Mouse (Mus musculus) 416B (cell line): ENCODE measurements at regions not wholly inside any gene's neighbourhood (a gene's known extent, or its start where the extent isn't known, plus 50 kb on each side); places are given as distances from the start of the nearest gene placed in this dataset.

ENCODE experiments used
- DNase-seq: peaks from one replicate; pipeline ENCODE4 v3.0.0; 2011; ENCODE audit warnings: low read depth

DNA sequence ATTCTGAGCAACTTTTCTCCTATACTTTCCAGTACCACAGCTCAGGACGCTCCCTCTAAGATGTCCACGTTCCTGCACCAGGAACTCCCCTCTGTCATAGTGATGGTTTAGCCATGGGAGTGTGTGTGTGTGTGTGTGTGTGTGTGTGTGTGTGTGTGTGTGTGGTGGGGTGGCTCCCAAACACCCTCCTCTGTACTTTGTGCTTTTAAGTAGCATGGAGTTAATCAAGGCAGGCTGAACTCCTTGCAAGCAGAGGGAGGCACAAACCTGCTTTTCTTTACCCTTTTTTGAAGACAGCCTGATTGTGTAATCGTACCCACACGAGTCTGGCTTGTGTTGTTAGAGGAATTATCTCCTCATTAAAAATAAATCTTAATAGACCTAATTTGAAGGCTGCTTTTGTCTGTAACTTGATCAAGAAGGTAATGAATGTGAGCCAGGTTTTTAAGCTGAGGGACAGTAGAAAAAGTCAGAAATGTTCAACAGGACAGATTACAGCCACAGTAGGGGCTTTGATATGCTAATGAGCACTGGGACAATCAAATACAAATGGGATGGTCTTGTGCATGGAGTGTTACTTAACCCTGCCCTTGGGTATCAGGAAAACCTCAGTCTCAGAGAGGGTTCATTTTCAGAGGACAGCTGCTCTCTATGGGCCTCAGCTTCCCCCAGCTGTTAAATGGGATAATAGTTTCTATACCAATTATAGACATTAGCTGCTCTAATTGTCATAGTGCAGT, 187.8 kb upstream of the Adamts9 start:
- DNase-seq, result no peak

DNA sequence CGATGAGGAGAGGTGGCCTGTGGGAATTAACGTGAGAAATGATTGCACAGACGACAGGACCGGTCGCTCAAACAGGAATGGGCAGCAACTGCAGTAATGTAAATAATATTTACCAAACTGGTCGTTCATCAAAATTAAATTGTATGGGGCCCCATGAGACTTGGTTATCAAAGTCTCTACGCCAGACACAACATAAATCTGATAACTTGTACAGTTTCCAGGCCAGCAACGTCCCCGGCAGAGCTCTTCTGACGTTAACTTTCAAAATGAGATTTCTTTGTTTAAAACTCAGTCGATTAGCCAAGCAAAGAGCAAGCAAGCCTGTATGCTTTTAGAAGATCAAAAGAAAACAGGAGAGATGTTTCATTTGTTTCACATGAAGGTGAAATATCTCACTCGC, 176.2 kb upstream of the Adamts9 start:
- no peak for DNase-seq

DNA sequence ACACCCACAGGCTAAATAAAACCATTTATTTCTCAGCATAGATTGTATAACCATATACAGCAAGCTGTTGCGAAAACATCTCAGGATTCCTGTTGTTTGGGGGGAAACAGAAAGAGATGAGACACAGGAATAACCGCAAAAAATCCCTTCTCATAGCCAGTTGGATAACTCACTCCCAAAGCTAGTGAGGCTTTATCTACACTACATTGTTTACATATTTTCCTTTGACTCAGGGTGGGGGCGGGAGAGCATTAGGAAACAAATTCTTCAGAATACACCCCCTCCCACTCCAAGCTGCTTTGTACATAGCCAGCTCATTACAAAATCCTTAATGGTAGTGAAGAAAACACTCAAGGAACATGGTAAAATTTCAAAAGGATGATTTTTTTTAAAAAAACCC, 170.1 kb upstream of the Adamts9 start:
- no peak for DNase-seq

DNA sequence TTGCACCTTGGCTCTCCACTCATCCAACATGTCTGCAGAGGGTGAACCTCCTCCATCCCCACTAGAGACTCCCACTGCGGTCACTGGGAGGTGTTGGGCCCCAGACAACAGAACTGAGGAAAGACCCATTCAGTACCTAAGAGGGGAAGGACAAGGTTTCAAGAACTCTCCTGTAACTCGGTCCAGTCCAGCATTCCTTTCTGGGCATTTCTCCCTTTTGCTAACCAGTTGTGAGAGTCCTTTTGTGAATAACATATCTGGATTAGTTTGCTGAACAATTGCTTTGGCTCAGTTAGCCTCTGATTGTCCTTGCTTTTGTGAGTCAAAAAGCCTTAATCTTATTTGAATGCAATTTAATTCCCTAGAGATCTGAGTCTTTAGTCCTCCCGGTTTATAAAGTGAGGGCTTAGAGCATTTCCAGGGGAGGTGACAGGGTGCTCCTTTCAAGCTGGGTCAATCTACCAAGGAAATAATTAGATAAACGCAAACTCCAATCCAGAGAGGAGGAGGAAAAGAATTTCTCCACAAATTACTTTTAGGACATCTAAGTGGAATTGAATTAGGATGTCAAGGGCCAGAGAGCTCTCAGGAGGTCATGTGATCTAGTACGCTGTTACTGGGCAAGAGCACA, 151.6 kb upstream of the Adamts9 start:
- DNase-seq, result no peak

DNA sequence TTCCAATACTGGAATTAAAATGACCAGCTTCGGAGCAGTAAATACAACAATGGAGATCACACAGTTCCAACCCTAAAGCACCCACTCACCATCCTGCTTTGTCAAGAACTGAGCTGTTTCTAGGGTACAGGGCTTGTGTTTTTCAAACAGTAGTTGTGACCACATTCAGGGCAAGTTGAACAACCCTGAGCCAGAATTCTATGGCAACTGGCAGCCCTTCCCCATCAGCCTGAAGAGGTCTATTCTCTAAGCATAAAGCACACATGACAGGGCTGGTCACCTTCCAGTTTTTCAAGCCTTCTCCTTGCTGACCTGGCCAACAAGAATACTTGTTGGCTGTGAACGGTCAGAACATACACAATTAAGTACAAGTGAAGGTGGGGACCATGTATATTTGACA, 150.5 kb upstream of the Adamts9 start:
- DNase-seq, result no peak

DNA sequence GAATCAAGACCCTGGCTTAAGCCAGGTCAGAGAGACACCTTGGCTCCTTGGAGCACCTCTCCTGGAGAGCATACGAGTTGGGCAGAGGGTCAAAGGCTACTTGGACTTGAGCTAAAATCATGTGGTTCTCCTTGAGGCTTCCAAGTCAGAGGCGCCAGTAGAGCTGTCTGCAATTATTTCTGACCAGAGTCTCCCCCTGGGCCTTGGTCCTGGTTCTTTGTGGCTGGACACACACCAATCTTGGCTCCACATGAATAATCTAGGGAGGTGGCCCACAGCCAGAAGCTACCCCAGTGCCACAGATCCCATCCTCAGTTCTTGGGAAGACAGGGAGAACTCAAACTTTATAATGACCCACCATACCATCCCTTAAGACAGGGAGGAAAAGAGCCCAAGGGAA, 144.0 kb upstream of the Adamts9 start:
- DNase-seq, result no peak

DNA sequence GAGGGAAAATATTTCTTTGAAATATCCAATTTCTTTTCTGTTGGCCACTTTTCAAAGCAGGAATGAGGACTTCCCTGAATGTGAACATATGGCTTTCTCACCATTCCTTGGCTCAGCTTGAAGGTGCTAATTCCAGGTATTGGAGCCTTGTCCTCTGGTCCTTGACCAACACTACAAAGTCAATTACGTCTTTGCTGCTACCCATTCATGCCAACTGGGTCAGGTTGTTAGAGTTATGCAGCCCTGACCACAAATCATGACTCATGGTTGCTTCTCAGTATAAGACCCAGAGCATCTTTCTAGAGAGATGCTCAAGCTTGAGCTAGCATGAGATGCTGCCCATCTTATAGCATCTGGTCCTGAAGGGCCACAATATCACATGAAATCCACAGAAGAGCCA, 141.0 kb upstream of the Adamts9 start:
- DNase-seq, result no peak

DNA sequence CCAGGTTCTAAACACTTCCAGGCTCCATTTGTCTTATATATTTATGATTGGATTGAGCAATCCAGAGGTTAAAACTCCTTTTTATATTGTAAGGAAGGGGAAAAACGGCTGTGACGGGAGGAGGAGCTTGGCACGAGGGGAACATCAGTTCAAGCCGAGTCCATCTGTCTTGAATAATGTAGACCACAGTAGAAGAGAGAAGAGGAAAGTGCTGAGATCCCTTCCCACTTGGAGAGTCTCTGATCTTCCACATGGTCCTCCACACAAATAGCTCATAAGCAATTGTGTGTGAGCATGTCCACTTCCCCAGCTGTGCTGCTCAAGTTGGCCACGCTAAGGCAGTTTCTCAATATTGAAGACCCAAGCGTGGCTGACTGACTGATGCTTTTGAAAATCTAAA, 140.4 kb upstream of the Adamts9 start:
- DNase-seq, result no peak

DNA sequence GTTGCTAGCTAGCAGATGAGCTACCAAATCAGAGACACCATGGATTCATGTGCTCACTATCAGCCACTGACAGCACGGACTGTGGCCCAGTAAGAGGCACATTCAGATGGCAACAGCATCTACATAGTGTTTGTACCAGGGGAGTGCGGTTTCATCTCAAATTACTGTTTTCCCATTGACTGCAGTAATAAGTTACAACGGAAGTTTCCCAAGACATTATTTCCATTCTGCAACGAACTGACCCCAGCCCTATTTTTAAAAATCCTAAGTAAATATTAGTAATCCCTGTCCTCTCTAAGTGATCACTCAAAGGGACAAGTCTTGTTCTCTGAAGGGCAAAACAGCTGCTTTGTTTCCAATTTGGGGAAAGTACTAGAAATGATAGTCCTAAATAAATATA, 138.9 kb upstream of the Adamts9 start:
- DNase-seq, result no peak

DNA sequence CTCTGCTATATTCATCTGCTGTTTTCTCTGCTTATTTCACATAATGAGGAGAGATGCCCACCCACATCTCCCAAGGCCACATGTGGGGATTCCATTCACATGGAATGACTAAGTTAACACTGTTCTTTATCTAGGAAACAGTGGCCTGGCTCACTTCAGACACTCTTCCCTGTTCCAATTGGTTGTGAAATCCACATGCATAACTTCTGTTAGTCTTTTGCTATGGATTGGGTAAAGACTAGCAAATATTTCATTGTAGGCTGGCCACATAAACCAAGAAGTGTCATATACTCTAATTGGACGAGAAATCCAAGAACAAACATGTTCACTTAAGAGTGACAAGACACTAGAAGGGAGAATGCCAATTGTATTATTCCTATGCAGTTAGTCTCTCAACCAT, 133.4 kb upstream of the Adamts9 start:
- DNase-seq, result no peak

DNA sequence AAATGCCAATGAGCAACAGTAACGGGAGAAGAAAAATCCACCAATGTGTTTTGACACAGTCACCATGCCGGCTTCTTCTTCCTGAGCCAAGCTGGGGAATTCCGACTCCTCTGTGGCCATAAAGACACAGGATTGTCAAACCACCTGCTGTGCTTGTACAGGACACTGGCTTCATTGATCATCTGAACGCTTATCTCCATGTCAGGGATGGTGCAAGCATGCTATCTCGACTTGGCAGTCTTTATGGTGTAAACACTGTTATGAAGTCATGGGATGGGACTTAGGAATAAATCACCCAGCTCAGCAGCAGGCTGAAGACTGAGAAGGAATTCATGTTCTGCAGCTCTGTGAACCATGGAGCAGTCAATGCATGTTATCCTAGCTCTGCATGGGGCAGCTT, 132.6 kb upstream of the Adamts9 start:
- DNase-seq, result no peak

DNA sequence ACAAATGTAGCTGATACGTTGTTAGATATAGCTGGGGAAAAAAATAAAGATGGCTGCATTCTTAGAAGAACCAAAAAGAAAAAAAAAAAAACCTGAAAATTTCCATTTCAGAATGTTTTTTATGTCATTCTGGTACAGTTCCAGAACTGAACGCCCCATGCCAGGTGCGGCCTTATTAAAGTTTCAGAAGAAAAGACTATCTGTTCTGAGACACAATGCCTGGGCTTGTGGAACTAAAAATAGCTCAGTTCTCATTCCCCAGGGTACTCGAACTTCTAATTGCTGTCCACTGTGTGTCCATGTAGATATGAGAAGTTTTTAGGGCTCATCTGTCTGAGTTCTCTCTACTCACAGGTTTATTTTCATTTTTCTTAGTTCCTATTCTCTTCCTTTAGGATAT, 131.7 kb upstream of the Adamts9 start:
- no peak for DNase-seq

DNA sequence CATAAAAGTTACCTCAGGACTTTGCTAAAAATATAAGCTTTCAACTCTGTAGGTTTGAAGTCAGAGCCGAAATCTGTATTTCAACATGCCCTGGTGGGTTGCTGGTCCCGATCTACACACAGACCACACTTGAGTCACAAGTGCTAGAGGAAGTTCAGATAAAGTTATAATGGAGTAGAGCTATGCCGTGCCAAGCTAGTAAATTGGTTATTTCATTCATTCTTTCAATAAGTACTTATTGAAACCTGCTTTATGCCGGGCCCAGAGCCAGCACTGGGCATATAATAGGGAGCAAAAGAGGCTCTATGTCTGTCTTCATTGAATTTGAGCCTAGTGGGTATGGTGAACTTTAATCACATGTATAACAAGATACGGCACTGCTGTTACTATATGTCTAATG, 127.6 kb upstream of the Adamts9 start:
- no peak for DNase-seq

DNA sequence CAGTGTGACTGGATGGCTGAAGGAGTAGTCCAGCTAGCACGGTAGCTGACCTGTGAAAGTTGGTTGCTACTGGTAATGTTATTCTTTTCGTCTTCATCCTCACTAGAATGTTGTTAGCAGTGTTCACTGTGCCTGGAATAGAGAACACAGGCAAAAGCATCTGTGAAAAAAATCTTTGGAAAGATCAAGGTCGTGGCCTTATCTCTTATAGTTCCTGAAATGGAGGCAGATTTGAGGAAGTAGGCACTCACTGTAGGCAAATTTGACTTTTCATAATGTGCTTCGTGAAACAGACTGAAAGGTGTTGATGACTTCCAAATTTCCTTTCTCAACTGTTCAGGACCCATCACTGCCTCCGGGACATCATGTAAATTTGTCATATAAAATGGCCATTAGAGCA, 124.5 kb upstream of the Adamts9 start:
- DNase-seq, result peak; percentile 10

DNA sequence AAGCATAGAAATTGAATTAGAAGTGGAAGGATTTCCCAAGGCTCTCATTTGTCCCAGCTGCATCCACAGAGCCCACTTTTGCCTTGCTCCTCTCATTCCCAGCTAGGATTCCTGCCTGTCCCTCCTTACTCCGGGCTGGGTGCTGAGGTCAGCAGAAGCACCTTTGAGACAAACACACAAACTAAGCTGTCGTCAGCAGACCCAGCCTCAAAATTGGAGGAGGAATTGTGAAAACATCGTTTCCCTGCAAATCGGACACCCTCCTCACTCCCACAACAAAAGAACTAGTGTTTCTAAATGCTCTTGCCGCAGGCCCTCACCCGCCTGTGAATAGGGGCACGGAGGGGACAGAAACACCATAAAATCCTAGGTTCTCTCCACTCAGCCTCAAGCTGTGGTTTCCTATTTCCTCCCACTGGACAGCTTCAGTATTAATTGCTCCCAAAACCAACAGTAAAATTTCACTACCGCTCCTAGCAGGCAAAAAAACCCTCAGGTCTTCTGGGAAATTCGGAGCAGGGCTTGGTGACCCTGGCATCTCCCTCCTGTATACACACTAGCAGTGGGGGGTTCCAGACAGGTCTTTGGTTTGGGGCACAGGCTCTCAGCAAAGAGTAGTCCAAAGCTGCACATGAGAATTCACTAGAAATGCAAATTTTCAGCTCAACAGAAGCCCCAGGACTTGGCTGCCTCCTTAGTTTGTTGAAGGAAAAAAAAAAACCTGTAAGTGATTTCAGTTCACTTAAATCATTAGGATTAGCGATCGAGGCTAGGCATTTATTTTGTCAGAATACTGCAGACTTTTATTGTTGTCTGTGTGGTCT, 123.5 kb upstream of the Adamts9 start:
- DNase-seq, result peak; percentile 13

DNA sequence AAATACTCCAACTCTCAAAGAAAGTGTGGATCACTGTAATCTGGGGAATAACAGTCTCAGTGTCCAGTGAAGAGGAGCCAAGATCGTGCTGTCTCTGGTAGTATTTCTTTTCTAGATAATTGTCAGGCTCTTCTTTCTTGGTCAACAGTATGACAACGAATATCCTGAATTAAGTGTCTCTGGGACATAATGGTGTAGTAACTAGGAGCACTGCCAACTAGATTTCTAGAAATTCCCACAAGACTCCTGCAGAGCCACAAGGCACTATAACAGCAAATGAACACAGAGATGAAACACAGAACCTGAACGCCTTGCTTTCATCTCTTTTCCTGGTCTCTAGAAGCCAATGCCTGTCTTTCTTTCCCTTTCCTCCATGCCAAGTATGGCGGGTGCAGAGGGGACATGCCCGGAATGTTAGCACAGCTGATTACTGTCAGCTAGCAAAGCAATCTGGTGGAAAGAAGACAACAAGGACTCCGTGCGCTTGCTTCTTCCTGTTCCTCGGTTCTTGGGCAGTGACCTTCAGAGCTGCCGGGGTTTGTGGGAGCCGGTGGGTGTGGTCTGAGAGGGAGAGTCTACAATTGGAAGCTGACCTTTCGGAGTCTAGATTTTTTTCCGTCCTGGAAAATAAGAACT, 122.7 kb upstream of the Adamts9 start:
- no peak for DNase-seq

DNA sequence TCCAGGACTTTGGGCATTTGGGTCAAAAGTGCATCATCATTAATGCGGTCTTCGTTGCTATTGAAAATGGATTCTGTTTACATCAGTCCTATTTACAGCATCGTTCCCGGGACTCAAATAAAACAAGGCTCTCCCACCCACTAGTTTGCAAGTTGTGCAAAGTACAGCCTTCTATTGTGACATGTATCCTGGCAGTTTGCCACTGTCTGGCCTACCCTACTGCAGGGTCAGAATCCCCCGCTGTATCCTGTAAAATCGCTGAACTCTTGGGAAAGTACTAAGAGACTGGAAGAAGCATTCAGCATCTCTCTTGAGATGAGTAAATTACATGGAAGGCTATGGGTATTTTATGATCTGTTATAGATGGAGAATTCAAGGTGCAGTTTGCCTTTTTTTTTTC, 122.1 kb upstream of the Adamts9 start:
- no peak for DNase-seq

DNA sequence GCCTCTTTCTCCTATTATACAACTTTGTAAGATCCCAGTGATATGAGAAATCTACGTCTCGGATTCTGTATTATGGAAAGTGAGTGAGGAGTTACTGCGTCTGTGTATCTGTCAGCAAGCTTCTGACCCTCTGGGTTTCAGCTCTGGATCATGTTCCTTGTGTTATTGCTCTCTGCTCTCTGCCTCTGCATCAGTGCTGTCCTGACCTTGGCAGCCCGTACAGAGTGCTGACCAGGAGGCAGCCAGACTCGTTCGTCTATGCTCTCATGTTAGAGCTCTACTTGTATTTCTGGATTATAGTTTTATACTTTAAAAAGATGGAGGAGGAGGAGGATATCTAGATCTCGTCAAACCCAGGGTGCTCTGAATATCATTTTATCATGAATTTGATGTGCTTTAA, 121.1 kb upstream of the Adamts9 start:
- DNase-seq, result no peak

DNA sequence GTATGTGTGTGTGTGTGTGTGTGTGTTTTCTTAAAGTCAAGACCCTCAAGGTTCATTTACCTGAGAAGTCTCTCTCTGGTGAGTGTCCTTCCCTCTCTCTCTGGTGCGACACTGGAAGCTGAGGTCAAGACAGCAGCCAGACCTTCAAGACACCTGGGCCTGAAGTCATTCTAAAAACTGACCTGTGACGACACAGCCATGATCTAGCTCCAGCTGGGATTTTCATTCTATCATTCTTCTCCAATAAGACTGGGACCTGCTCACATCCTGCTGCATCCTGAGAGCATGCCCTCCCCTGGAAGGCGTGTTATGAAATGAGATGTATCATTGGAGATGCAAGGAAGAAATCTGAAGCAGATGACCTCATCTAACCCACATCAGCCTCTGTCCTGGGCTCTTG, 118.4 kb upstream of the Adamts9 start:
- DNase-seq, result no peak

DNA sequence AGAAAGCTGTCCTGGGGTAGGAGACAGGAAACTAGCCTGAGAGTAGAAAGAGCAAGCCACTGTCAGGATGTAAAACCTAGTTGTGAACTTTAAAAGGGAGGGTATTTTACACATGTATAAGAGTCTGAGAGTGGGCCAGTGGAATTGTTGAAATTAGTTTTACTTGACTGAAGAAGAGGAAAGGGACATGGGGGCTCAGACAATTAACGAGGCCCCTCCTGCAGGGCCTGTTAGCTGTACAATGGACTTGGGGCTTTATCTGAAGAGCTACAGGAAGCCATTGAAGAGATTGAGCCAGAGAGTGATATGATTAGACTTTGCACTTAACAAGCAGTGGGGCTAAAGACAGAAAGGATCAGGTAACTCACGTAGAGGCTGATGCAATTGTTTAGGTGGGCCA, 102.2 kb upstream of the Adamts9 start:
- no peak for DNase-seq

DNA sequence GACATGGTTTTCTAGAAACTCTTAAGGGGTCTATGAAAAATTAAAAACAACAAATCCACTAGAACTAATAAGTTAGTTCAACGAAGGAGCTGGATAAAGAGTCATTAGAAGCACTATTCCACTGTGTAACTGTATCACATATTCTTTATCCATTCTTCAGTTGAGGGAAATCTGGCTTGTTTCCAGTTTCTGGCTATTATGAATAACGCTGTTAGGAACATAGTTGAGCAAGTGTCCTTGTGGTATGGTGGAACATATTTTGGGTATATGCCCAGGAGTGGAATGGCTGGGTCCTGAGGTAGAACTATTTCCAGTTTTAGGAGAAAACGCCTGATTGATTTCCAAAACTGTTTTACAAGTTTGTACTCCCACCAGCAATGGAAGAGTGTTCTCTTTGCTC, 97.7 kb upstream of the Adamts9 start:
- no peak for DNase-seq

DNA sequence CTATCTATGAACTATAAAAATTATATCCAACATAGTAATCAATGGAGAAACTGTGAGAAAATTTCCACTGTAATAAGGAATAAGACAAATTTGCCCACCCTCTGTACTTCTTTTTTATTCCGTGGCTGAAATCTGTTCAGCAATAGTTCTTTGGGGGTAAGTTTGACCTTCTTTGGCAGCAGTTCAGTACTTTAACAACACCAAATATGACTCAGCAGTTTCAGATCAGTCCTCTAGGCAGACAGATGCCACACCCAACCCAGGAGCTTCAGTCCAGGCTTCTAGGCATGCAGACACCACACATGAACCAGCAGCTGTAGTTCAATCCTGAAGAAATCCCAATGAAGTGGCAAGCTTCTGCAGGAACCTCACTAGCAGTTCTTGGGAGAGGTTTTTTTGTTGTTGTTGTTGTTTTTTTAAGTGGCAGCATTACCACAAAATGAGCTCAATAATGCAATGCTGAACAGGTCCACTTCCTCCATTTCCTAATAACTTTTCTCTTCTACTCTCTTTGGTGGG, 88.6 kb upstream of the Adamts9 start:
- DNase-seq, result peak; percentile 47
